In the genomic region with DNA sequence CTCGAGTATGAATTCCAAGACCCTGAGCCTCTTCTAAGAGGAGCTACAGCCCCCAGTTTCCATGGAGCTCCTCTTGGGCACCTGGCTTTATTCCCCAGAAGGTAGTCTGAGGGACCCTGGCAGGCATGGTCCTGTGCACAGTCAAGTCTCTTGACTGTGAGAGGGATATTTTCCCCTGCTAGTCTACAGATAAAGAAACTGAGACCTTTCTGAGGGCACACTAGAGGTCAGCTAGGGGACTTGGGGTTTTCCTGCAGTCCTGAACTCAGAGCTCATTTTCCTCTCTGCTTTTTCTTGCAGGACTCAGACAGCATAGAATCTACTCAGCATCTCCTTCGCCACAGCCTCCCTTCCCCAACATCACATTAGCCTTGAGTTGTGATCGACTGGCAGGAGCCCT, we compare ENCODE assay signal across 16 mouse cellular contexts.
"Had no signal": no experiment of that assay in that cellular context is flagged by ENCODE, and none has a peak within 500 bp of the region (broad histone marks: within the 10 kb centered on the region; RNA-seq: fewer than 3 reads in every experiment).

No protein-coding gene starts in this region.

- H3K4me2 ChIP-seq: kidney, embryonic 15.5 days; liver, embryonic 13.5 days; neural tube, embryonic 12.5 days; stomach, embryonic 15.5 days had no signal

- H3K9ac ChIP-seq: kidney, embryonic 15.5 days; liver, embryonic 13.5 days; neural tube, embryonic 12.5 days; stomach, embryonic 15.5 days had no signal

- DNase-seq: kidney, postnatal 10 days; kidney, postnatal 36 days; layer of hippocampus, postnatal 36 days; liver, embryonic 13.5 days; lung, adult 2 months; lung, postnatal 14 days; lung, postnatal 4 days; midbrain, embryonic 14.5 days; retina, postnatal 1 day; right cerebral cortex, postnatal 25 days; spleen, adult 18-20 months; thymus, postnatal 25 days had no signal

- H3K27ac ChIP-seq: kidney, embryonic 15.5 days; left cerebral cortex, adult 2 months; liver, embryonic 13.5 days; neural tube, embryonic 12.5 days; stomach, embryonic 15.5 days had no signal

- H3K4me3 ChIP-seq: kidney, embryonic 15.5 days; left cerebral cortex, adult 2 months; liver, embryonic 13.5 days; neural tube, embryonic 12.5 days; stomach, embryonic 15.5 days had no signal

- H3K9me3 ChIP-seq: kidney, embryonic 15.5 days; liver, embryonic 13.5 days; neural tube, embryonic 12.5 days; stomach, embryonic 15.5 days had no signal

- H3K27me3 ChIP-seq: kidney, embryonic 15.5 days; liver, embryonic 13.5 days; neural tube, embryonic 12.5 days; stomach, embryonic 15.5 days had no signal
